Mouse (Mus musculus) myocyte (in vitro differentiated cells): Measurements from ENCODE around the gene Cd34. TPM values are rescaled to one million over a fixed set of nuclear protein-coding genes. Genes with fewer than 3 reads are reported as not detected.
A peak's percentile ranks its signal among the peaks of the same experiment; 100 is the strongest.

Experiments used
- H3K27me3 ChIP-seq: one replicate; pipeline ENCODE4 v1.6.1; 2011; ENCODE audit not compliant: control insufficient read depth, insufficient read depth, insufficient read length
- H3K36me3 ChIP-seq: one replicate; pipeline ENCODE4 v1.6.1; 2011; ENCODE audit not compliant: control insufficient read depth, insufficient read depth
- H3K4me2 ChIP-seq: one replicate; pipeline ENCODE4 v1.6.1; 2011; ENCODE audit warnings: low read depth, control low read depth
- H3K4me3 ChIP-seq: one replicate; pipeline ENCODE4 v1.5.1; 2011; ENCODE audit warnings: mild to moderate bottlenecking, control low read depth, moderate library complexity
- H3K79me2 ChIP-seq: one replicate; pipeline ENCODE4 v1.6.1; 2011; ENCODE audit not compliant: control insufficient read depth, insufficient read depth
- H3ac ChIP-seq: one replicate; pipeline ENCODE4 v1.6.1; 2011; ENCODE audit not compliant: control insufficient read depth, insufficient read length
- CEBPB ChIP-seq: IDR thresholded peaks from 2 replicates; pipeline ENCODE4 v1.6.1; 2011; ENCODE audit warnings: mild to moderate bottlenecking, moderate library complexity; ENCODE audit not compliant: poor library complexity, insufficient read depth, severe bottlenecking
- E2F4 ChIP-seq: IDR thresholded peaks from one replicate; pipeline ENCODE4 v1.6.1; 2011; ENCODE audit warnings: mild to moderate bottlenecking, control low read depth, moderate library complexity; ENCODE audit not compliant: insufficient read depth
- MAX ChIP-seq: IDR thresholded peaks from one replicate; pipeline ENCODE4 v1.6.1; 2011; ENCODE audit warnings: low read depth, mild to moderate bottlenecking, control low read depth
- MYOD1 ChIP-seq, 3 experiments: IDR thresholded peaks; one replicate each; pipeline ENCODE4 v1.6.1; 2011; ENCODE audit warnings: control low read depth in 2 of 3, low read depth in 2 of 3, mild to moderate bottlenecking in 2 of 3, moderate library complexity in 1 of 3; ENCODE audit not compliant: insufficient read length in 2 of 3, control insufficient read depth in 1 of 3
- MYOG ChIP-seq, 3 experiments: IDR thresholded peaks; one replicate each; pipeline ENCODE4 v1.6.1; 2011; ENCODE audit warnings: control low read depth in 2 of 3, low read depth in 2 of 3, mild to moderate bottlenecking in 2 of 3; ENCODE audit not compliant: insufficient read length in 2 of 3, control insufficient read depth in 1 of 3, insufficient read depth in 1 of 3
- POLR2A ChIP-seq: IDR thresholded peaks from one replicate; pipeline ENCODE4 v1.6.1; 2011; ENCODE audit warnings: low read depth, mild to moderate bottlenecking, control low read depth, moderate library complexity; ENCODE audit not compliant: insufficient read length
- POLR2AphosphoS2 ChIP-seq: IDR thresholded peaks from one replicate; pipeline ENCODE4 v1.6.1; 2011; ENCODE audit warnings: low read depth, control low read depth; ENCODE audit not compliant: insufficient read length
- REST ChIP-seq: IDR thresholded peaks from one replicate; pipeline ENCODE4 v1.6.1; 2011; ENCODE audit warnings: mild to moderate bottlenecking, control low read depth, moderate library complexity; ENCODE audit not compliant: insufficient read depth, insufficient read length
- SRF ChIP-seq: IDR thresholded peaks from one replicate; pipeline ENCODE4 v1.6.1; 2011; ENCODE audit warnings: low read depth; ENCODE audit not compliant: control insufficient read depth, insufficient read length
- TCF12 ChIP-seq: IDR thresholded peaks from one replicate; pipeline ENCODE4 v1.6.1; 2011; ENCODE audit warnings: mild to moderate bottlenecking, control low read depth; ENCODE audit not compliant: poor library complexity, insufficient read depth, severe bottlenecking
- TCF3 ChIP-seq: IDR thresholded peaks from one replicate; pipeline ENCODE4 v1.6.1; 2011; ENCODE audit warnings: low read depth, control low read depth; ENCODE audit not compliant: insufficient read length
- USF1 ChIP-seq: IDR thresholded peaks from one replicate; pipeline ENCODE4 v1.6.1; 2011; ENCODE audit warnings: low read depth, mild to moderate bottlenecking, control low read depth, moderate library complexity
- polyA plus RNA-seq: library from polyadenylated mRNA; unstranded; fragments of >200 nt; fragmentation: generic; extraction: Trizol; gene quantifications from one replicate; pipeline ENCODE4 v1.2.1, GENCODE M21; 2012; ENCODE audit warnings: missing spikeins

Cd34 gene
- 19.0 TPM for polyA plus RNA-seq

GRCm38 (mm10) chr1:194938715-194939114, at the start of gene Cd34:
Cd34 (plus strand) TSS chr1:194938819.
- Histone ChIP-seq H3K79me2 (no peaks in the 10 kb centered on the region), H3K4me2 (peak within 1 kb of the TSS; percentile 68), H3K36me3 (no peaks in the 10 kb centered on the region), H3ac (no peak within 1 kb of the TSS), H3K4me3 (peak within 1 kb of the TSS; percentile 12), H3K27me3 (no peaks in the 10 kb centered on the region)
- TF ChIP-seq POLR2AphosphoS2 (no peak), SRF (no peak), MAX (no peak), MYOD1 (IDR thresholded peaks at IDR 0.05; ENCODE audit: control insufficient read depth in 1 of 3, insufficient read length in 2 of 3, low read depth in 2 of 3) (no peak), POLR2A (no peak), CEBPB (no peak), TCF3 (no peak), TCF12 (no peak), MYOG (IDR thresholded peaks at IDR 0.05; ENCODE audit: control insufficient read depth in 1 of 3, insufficient read depth in 1 of 3, insufficient read length in 2 of 3, low read depth in 2 of 3) (no peak), USF1 (no peak), E2F4 (no peak), REST (no peak)

- Histone ChIP-seq H3ac (no peak overlapping the region), H3K79me2 (no peaks in the 10 kb centered on the region), H3K27me3 (no peaks in the 10 kb centered on the region), H3K4me2 (no peak overlapping the region), H3K36me3 (no peaks in the 10 kb centered on the region), H3K4me3 (no peak overlapping the region)
- TF ChIP-seq E2F4 (no peak), CEBPB (no peak), MYOD1 (IDR thresholded peaks at IDR 0.05; ENCODE audit: control insufficient read depth in 1 of 3, insufficient read length in 2 of 3, low read depth in 2 of 3) (no peak), TCF12 (no peak), POLR2A (no peak), REST (no peak), POLR2AphosphoS2 (no peak), USF1 (no peak), SRF (no peak), MYOG (IDR thresholded peaks at IDR 0.05; ENCODE audit: control insufficient read depth in 1 of 3, insufficient read depth in 1 of 3, insufficient read length in 2 of 3, low read depth in 2 of 3) (no peak), MAX (no peak), TCF3 (no peak)
Measured at GRCm38 (mm10) chr1:194894513-194894912, 44.1 kb upstream of the Cd34 start.

DNA sequence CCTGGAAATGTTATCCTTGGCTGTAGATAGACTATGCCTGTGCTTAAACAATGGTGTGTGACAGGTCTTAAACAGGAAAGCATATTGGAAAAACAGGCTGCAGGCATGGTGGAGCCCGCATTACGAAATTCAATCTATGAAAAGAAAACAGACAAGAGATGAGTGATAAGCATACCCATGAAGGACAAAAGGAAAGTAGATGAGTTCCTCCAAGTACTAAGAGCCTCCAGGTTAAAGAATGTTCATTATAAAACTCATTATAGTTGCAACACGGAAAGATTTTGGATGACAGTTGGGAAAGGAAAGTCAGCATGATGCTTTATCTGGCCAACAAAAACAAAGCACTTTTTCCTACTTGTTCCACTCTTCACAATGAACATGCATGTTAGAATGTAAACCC, 43.3 kb upstream of the Cd34 start:
- Histone ChIP-seq H3K27me3 (no peaks in the 10 kb centered on the region), H3K36me3 (no peaks in the 10 kb centered on the region), H3K4me3 (no peak overlapping the region), H3K4me2 (no peak overlapping the region), H3K79me2 (no peaks in the 10 kb centered on the region), H3ac (no peak overlapping the region)
- TF ChIP-seq CEBPB (no peak), REST (no peak), MYOD1 (IDR thresholded peaks at IDR 0.05; ENCODE audit: control insufficient read depth in 1 of 3, insufficient read length in 2 of 3, low read depth in 2 of 3) (no peak), TCF12 (no peak), POLR2AphosphoS2 (no peak), E2F4 (no peak), POLR2A (no peak), MAX (no peak), MYOG (IDR thresholded peaks at IDR 0.05; ENCODE audit: control insufficient read depth in 1 of 3, insufficient read depth in 1 of 3, insufficient read length in 2 of 3, low read depth in 2 of 3) (no peak), USF1 (no peak), TCF3 (no peak), SRF (no peak)

DNA sequence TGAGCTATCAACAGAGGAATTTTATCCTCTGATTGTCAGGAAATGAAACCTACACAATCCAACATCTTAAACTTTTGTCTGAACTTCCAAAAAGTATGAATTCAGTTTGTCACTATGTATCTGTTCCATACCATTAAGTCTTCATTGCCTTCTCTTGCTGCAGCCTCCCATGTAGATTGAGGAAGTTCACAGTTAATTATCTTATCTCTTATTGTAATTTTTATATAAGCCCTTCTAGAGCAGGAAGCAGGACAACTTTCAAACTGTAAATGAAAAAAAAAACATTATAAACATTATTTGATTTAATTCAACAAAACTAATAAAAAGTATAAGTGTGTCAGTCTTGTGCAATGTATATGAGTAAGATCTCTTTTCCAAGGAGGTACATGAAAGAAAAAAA, 37.5 kb upstream of the Cd34 start:
- H3ac ChIP-seq: no peak overlapping the region
- H3K36me3 ChIP-seq: no peaks in the 10 kb centered on the region
- TF ChIP-seq TCF3: no peak

DNA sequence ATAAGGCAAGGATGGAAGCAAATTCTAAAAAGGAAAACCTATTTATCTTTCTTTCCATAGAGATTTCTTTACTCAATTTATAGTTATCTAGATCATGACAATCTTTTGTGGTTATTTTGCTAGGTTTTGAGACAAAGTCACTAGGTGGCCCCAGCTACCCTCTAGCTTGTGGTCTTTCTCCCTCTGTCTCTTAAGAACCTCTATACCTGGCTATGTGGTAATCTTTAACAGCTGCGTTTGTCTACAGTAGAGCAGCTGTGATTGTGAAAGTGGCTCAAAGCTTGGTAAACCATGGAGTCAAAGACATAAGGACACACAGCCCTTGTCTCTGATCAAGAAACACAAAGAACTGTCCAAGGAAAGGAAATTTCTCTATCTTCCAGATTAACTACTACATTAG, 36.8 kb upstream of the Cd34 start:
- Histone ChIP-seq H3K4me2 (no peak overlapping the region), H3K4me3 (no peak overlapping the region), H3K27me3 (no peaks in the 10 kb centered on the region), H3K36me3 (no peaks in the 10 kb centered on the region), H3K79me2 (no peaks in the 10 kb centered on the region), H3ac (no peak overlapping the region)
- TF ChIP-seq SRF: no peak
- no peak for TF ChIP-seq TCF12
- TF ChIP-seq MYOD1 (IDR thresholded peaks at IDR 0.05; ENCODE audit: control insufficient read depth in 1 of 3, insufficient read length in 2 of 3, low read depth in 2 of 3): no peak
- TF ChIP-seq CEBPB: no peak
- no peak for TF ChIP-seq REST
- TF ChIP-seq POLR2AphosphoS2: no peak
- no peak for TF ChIP-seq MAX
- TF ChIP-seq E2F4: no peak
- no peak for TF ChIP-seq TCF3
- TF ChIP-seq USF1: no peak

More for the DNA sequence above, 37.5 kb upstream of the Cd34 start:
- H3K4me3 ChIP-seq: no peak overlapping the region
- H3K79me2 ChIP-seq: no peaks in the 10 kb centered on the region
- no peaks in the 10 kb centered on the region for H3K27me3 ChIP-seq
- H3K4me2 ChIP-seq: no peak overlapping the region
